Mouse (Mus musculus) cerebellum, adult 2 months (tissue): ENCODE data around the gene U2surp.

ENCODE experiments used
- CTCF ChIP-seq: fragments of 200-500 bp; IDR thresholded peaks from 2 replicates; pipeline ENCODE4 v1.5.1; 2011; ENCODE audit warnings: low read depth, mild to moderate bottlenecking, control low read depth, low read length, moderate library complexity, borderline replicate concordance; ENCODE audit not compliant: insufficient read depth
- POLR2A ChIP-seq: fragments of 200-500 bp; IDR thresholded peaks from 2 replicates; pipeline ENCODE4 v1.6.1; 2011; ENCODE audit warnings: low read length, control low read depth, borderline replicate concordance; ENCODE audit not compliant: insufficient read depth

GRCm38 (mm10) chr9:95521566-95521965 is 9.8 kb upstream of the U2surp start:
- TF ChIP-seq CTCF = no peak
- no peak for TF ChIP-seq POLR2A
